Mouse (Mus musculus) embryonic facial prominence, embryonic 14.5 days (tissue): ENCODE data around the gene Rhobtb1. TPM values are rescaled to one million over a fixed set of nuclear protein-coding genes. Genes with fewer than 3 reads are reported as not detected.
A peak's percentile ranks its signal among the peaks of the same experiment; 100 is the strongest.

Experiments used
- ATAC-seq: fragments of 200-750 bp; cut with Nextera tagmentation; 2 replicates; pipeline ENCODE4 v1.8.0; 2017; ENCODE audit warnings: low read depth, moderate number of reproducible peaks, moderate TSS enrichment
- DNase-seq: peaks from one replicate; pipeline ENCODE4 v3.0.0-alpha.2; 2015; ENCODE audit warnings: low spot score
- H3K27ac ChIP-seq: fragments of 300-500 bp; sonication (generic); replicated peaks from 2 replicates; pipeline ENCODE4 v1.5.1; 2014; ENCODE audit warnings: low read depth, mild to moderate bottlenecking, low read length, moderate library complexity
- H3K27me3 ChIP-seq: fragments of 300-500 bp; sonication (generic); replicated peaks from 2 replicates; pipeline ENCODE4 v1.6.1; 2014; ENCODE audit warnings: low read length; ENCODE audit not compliant: control insufficient read depth, insufficient read depth
- H3K36me3 ChIP-seq: fragments of 300-500 bp; sonication (generic); 2 replicates; pipeline ENCODE4 v1.6.1; 2014; ENCODE audit warnings: low read length, mixed read lengths; ENCODE audit not compliant: control insufficient read depth, insufficient read depth
- H3K4me1 ChIP-seq: fragments of 300-500 bp; sonication (generic); 2 replicates; pipeline ENCODE4 v1.6.1; 2014; ENCODE audit warnings: antibody characterized with exemption, low read length; ENCODE audit not compliant: control insufficient read depth, insufficient read depth
- H3K4me2 ChIP-seq: fragments of 300-500 bp; sonication (generic); 2 replicates; pipeline ENCODE4 v1.6.1; 2014; ENCODE audit warnings: low read depth, mild to moderate bottlenecking, low read length, moderate library complexity, mixed read lengths
- H3K4me3 ChIP-seq: fragments of 300-500 bp; sonication (generic); 2 replicates; pipeline ENCODE4 v1.5.1; 2014; ENCODE audit warnings: low read depth, mild to moderate bottlenecking, low read length
- H3K9ac ChIP-seq: fragments of 300-500 bp; sonication (generic); 2 replicates; pipeline ENCODE4 v1.6.1; 2014; ENCODE audit warnings: low read depth, mild to moderate bottlenecking, low read length, moderate library complexity, mixed read lengths
- H3K9me3 ChIP-seq: fragments of 300-500 bp; sonication (generic); 2 replicates; pipeline ENCODE4 v1.6.1; 2016; ENCODE audit warnings: low read length; ENCODE audit not compliant: control insufficient read depth
- WGBS: fragments of 180-500 bp; shearing (Covaris S2); extraction: QIAGEN DNeasy Blood & Tissue Kit; methylation state at CpG from one replicate; pipeline ENCODE4 v1.1.7; 2014; 5-methylcytosine and 5-hydroxymethylcytosine counted together
- polyA plus RNA-seq: library from polyadenylated mRNA; unstranded; fragments of >200 nt; fragmentation: Nextera tagmentation; extraction: Ambion mirVana; gene quantifications from 2 replicates; pipeline ENCODE4 v1.2.1, GENCODE M21; 2014

The Rhobtb1 gene
- polyA plus RNA-seq, 1 experiment from 2014 or later: 28.0 TPM

GRCm38 (mm10) chr10:69118893-69119292 is 32.3 kb upstream of the Rhobtb1 start:
- Histone ChIP-seq H3K27me3 (no peaks in the 10 kb centered on the region), H3K4me2 (no peak overlapping the region), H3K9ac (no peak overlapping the region), H3K27ac (no peak overlapping the region; the same call in 1 of the 2 replicates), H3K4me3 (no peak overlapping the region), H3K9me3 (peaks cover 8% of the 10 kb centered on the region; the same call in 1 of the 2 replicates), H3K36me3 (no peaks in the 10 kb centered on the region), H3K4me1 (peaks cover 6% of the 10 kb centered on the region; the same call in 1 of the 2 replicates)
- no peak for DNase-seq
- no peak for ATAC-seq
- 51% methylated on average over 3 of the region's 3 CpGs for WGBS

DNA sequence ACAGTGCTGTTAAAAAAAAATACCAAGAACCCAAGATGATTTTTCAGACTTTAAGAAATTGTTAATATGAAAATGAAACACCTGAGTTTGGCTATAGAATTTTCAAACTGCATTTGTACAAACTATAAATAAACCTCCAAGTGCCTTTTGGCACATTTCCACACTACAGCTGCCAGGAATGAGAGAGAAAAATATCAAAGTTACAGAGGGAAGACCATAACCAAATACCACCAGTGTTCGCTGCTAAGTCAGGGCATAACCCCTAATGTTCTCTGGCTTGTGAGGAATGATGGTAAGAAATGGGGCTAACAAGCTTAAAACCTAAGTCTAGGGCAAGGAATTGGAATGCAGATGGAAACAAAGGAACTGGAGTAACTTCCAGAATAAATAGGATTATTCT is 31.8 kb upstream of the Rhobtb1 start:
- Histone ChIP-seq H3K9me3 (peaks cover 8% of the 10 kb centered on the region; the same call in 1 of the 2 replicates), H3K4me1 (peaks cover 6% of the 10 kb centered on the region; the same call in 1 of the 2 replicates), H3K36me3 (no peaks in the 10 kb centered on the region), H3K9ac (no peak overlapping the region), H3K27ac (no peak overlapping the region), H3K4me2 (no peak overlapping the region), H3K27me3 (no peaks in the 10 kb centered on the region), H3K4me3 (no peak overlapping the region)
- DNase-seq (peak; percentile 74), ATAC-seq (no peak)
- 23% methylated on average over 1 of the region's 1 CpGs for WGBS

DNA sequence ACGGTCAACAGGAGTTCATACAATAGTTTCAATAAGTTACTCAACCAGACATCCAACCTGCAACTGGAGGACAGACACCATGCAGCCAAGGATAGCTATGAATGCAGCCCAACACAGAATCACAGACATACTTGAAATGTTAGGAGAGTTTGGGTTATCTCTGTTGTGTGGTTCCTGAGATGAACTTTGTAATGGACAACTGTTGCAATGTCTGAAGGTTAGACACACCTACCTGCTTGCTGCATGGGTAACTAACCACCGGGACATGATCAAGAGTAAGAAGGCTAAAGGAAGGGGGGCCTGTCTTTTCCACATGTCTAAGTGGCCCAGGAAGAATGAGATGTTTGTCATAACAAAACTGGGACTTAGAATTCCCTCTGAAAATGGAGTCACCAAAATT is 24.7 kb upstream of the Rhobtb1 start:
- no peak for DNase-seq
- WGBS: 92% methylated on average over 2 of the region's 2 CpGs
- no peak overlapping the region for H3K4me2 ChIP-seq
- no peak for ATAC-seq
- H3K4me1 ChIP-seq: no peaks in the 10 kb centered on the region
- no peaks in the 10 kb centered on the region for H3K27me3 ChIP-seq
- H3K9ac ChIP-seq: no peak overlapping the region
- H3K27ac ChIP-seq: no peak overlapping the region
- no peak overlapping the region for H3K4me3 ChIP-seq
- H3K9me3 ChIP-seq: no peaks in the 10 kb centered on the region
- no peaks in the 10 kb centered on the region for H3K36me3 ChIP-seq

GRCm38 (mm10) chr10:69128531-69128930 is 22.7 kb upstream of the Rhobtb1 start:
- Histone ChIP-seq H3K9me3 (no peaks in the 10 kb centered on the region), H3K4me2 (no peak overlapping the region), H3K4me3 (no peak overlapping the region), H3K36me3 (no peaks in the 10 kb centered on the region), H3K9ac (no peak overlapping the region), H3K27me3 (no peaks in the 10 kb centered on the region), H3K4me1 (no peaks in the 10 kb centered on the region), H3K27ac (no peak overlapping the region)
- WGBS: 76% methylated on average over 3 of the region's 3 CpGs
- DNase-seq (no peak), ATAC-seq (no peak)

DNA sequence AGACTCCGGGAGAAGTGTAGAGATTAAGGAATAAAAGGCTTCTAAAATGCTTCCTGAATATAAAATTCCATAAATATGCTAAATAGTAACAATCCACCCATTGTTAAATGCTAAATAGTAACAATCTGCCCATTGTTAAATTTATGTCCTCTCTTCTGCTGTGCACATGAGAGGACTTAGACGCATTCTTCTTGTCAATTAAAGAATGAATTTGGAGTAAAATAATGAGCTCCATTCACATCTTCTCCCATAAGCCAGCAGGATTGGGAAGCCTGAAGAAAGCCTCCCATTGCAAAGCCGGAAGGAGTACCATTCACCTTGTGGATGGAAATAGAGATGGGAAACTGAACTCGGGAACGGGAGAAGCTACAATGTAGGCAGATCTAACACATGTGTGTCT is 20.6 kb upstream of the Rhobtb1 start:
- no peak overlapping the region for H3K4me2 ChIP-seq
- H3K27me3 ChIP-seq: no peaks in the 10 kb centered on the region
- no peak for DNase-seq
- no peak overlapping the region for H3K9ac ChIP-seq
- H3K4me1 ChIP-seq: no peaks in the 10 kb centered on the region
- H3K36me3 ChIP-seq: no peaks in the 10 kb centered on the region
- ATAC-seq: no peak
- H3K4me3 ChIP-seq: no peak overlapping the region
- no peak overlapping the region for H3K27ac ChIP-seq
- no peaks in the 10 kb centered on the region for H3K9me3 ChIP-seq
- 67% methylated on average over 5 of the region's 5 CpGs for WGBS

DNA sequence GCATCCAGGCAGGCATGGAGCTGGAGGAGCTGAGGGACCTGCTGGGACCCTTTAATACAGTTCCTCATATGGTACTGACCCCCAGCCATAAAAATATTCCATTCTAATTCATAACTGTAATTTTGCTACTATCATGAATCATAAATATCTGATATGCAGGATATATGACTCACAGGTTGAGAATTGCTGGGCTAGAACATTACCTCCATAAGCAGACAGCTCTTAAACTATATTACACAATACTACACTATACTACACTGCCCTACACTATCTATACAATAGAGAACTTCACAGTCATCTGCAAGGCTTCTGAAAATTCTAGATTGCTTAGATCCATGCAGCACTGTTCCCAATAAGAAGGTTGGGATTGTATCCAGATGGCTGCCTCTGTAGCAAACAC is 16.9 kb upstream of the Rhobtb1 start:
- Histone ChIP-seq H3K4me1 (no peaks in the 10 kb centered on the region), H3K27ac (no peak overlapping the region), H3K36me3 (no peaks in the 10 kb centered on the region), H3K9ac (no peak overlapping the region), H3K4me3 (no peak overlapping the region), H3K4me2 (no peak overlapping the region), H3K27me3 (no peaks in the 10 kb centered on the region), H3K9me3 (no peaks in the 10 kb centered on the region)
- DNase-seq (no peak), ATAC-seq (no peak)

DNA sequence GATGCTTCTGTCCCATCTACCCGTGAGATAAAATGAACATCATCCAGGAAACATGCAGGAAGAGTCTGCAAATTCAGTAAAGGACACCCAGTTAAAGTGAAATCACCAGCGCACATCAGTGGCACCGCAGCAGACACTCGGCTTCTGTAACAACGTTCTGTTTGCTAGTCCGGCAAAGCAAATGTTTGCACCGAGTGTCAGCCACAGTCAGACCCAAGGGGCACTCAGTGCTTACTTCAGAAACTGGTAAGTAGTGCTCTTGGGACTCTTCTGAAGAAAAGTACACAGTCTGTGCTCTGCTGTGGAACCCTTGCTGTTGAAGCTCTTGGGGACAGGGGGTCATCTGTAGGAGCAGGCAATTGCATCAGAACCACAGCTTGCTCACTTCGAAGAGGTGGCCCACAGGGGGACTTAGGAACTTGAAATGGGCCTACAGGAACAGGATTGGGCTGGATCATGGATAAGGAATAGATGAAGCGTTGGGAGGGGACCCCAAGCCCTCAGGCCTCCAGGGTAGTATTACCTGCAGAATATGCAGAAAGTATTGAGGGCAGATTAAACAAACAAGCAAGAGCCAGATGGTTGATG is 14.9 kb upstream of the Rhobtb1 start:
- WGBS: 63% methylated on average over 9 of the region's 9 CpGs
- no peak for ATAC-seq
- DNase-seq: no peak

GRCm38 (mm10) chr10:69149252-69149651 is 2.0 kb upstream of the Rhobtb1 start:
- no peak for ATAC-seq

More for the DNA sequence above, 14.9 kb upstream of the Rhobtb1 start:
- no peaks in the 10 kb centered on the region for H3K4me1 ChIP-seq
- H3K27ac ChIP-seq: no peak overlapping the region
- no peaks in the 10 kb centered on the region for H3K36me3 ChIP-seq
- no peaks in the 10 kb centered on the region for H3K27me3 ChIP-seq
- no peak overlapping the region for H3K4me2 ChIP-seq
- no peaks in the 10 kb centered on the region for H3K9me3 ChIP-seq
- no peak overlapping the region for H3K9ac ChIP-seq
- H3K4me3 ChIP-seq: no peak overlapping the region

GRCm38 (mm10) chr10:69152971-69153370 is 1.7 kb downstream of the Rhobtb1 start:
- 79% methylated on average over 4 of the region's 4 CpGs for WGBS
- no peak overlapping the region for H3K4me3 ChIP-seq
- no peak overlapping the region for H3K4me2 ChIP-seq
- no peaks in the 10 kb centered on the region for H3K27me3 ChIP-seq
- H3K4me1 ChIP-seq: peaks cover 9% of the 10 kb centered on the region
- DNase-seq (no peak), ATAC-seq (no peak)
- no peaks in the 10 kb centered on the region for H3K9me3 ChIP-seq
- no peak overlapping the region for H3K9ac ChIP-seq
- no peaks in the 10 kb centered on the region for H3K36me3 ChIP-seq
- H3K27ac ChIP-seq: no peak overlapping the region

More at GRCm38 (mm10) chr10:69149252-69149651, 2.0 kb upstream of the Rhobtb1 start:
- H3K27ac ChIP-seq: no peak overlapping the region
- WGBS: 90% methylated on average over 7 of the region's 7 CpGs
- no peak overlapping the region for H3K9ac ChIP-seq
- DNase-seq: no peak
- no peaks in the 10 kb centered on the region for H3K27me3 ChIP-seq
- no peak overlapping the region for H3K4me3 ChIP-seq
- no peaks in the 10 kb centered on the region for H3K4me1 ChIP-seq
- peaks cover 3% of the 10 kb centered on the region; the same call in 1 of the 2 replicates for H3K9me3 ChIP-seq
- H3K36me3 ChIP-seq: no peaks in the 10 kb centered on the region
- no peak overlapping the region for H3K4me2 ChIP-seq
